Mouse (Mus musculus): ENCODE data around the gene Frmd4a. TPM values are rescaled to one million over a fixed set of nuclear protein-coding genes. Genes with fewer than 3 reads are reported as not detected.

Gene Frmd4a
- total RNA-seq, 2 experiments from 2014 or later, result 10.8 to 14.2 TPM

DNA sequence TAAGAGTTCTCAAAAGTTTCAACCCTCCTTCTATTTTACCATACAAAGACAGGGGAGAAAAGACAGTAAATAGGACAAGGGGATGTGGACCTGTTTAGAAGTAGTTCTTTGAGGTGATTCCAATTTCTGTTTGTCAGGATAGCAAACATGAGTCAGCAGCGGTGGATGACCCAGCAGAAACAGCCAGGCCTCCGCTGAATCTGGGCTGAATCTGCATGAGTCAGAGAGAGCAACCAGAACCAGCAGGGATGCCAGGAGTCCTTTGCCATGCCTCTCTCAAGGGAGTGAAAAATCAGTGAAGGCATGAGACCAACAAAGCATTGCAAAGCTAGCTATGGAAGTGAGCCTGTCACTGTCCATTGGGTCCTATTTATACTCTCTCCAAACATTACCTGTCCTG lies 643.2 kb downstream of the Frmd4a start:
- DNase-seq, result no peak
- intact Hi-C loops (cut with DNase I; ENCODE audit: low total_unique reads), result no loop called here
